In genomic region chr2:166776272-166776671, GRCm38 (mm10) we compare ENCODE assay signal across 9 mouse cellular contexts. TPM values are rescaled to one million over a fixed set of nuclear protein-coding genes. Genes with fewer than 3 reads are reported as not detected.
A peak's percentile ranks its signal among the peaks of the same experiment; 100 is the strongest.
DNase-seq lines count a peak whose midpoint lies in the region; ATAC-seq and TF ChIP-seq lines count a peak whose summit lies in the region.
"Had no signal": no experiment of that assay in that cellular context is flagged by ENCODE, and none has a peak within 500 bp of the region (broad histone marks: within the 10 kb centered on the region; RNA-seq: fewer than 3 reads in every experiment).

No protein-coding gene starts in this region.

- peak; percentile 35 for DNase-seq in hindbrain, embryonic 10.5 days (ENCODE audit: low spot score)
- DNase-seq in hindbrain, embryonic 14.5 days (ENCODE audit: low spot score): no peak
- peak; percentile 59 to 82 for DNase-seq in CD8-positive naive resting alpha-beta T cell, adult 2 months (ENCODE audit: low read depth in 2 of 2, low spot score in 2 of 2)
- no peak for DNase-seq in right cerebral cortex, adult 2 months (ENCODE audit: low spot score in 2 of 2)
- DNase-seq in layer of hippocampus, postnatal 36 days: no peak
- DNase-seq in forebrain, embryonic 14.5 days (ENCODE audit: low spot score): no peak

- no peak for ATAC-seq in hindbrain, embryonic 14.5 days (ENCODE audit: low FRiP score)
- ATAC-seq in neutrophil, adult 5-6 weeks (ENCODE audit: extremely low read depth, insufficient number of reproducible peaks, low FRiP score, poor library complexity, severe bottlenecking): peak; percentile 48; the same call in 1 of the 2 replicates
- no peak for ATAC-seq in forebrain, embryonic 14.5 days

- 0 out of 2 replicates have a peak, but pooled peaks cover 6% of the 10 kb centered on the region for H3K27me3 ChIP-seq in hindbrain, embryonic 10.5 days (ENCODE audit: insufficient read depth, poor library complexity, severe bottlenecking)
- no peaks in the 10 kb centered on the region for H3K27me3 ChIP-seq in hindbrain, embryonic 14.5 days (ENCODE audit: control insufficient read depth, insufficient read depth, low read length)
- no peaks in the 10 kb centered on the region for H3K27me3 ChIP-seq in forebrain, embryonic 14.5 days (replicated peaks; ENCODE audit: control insufficient read depth, insufficient read depth, low read length)

- H3K36me3 ChIP-seq in hindbrain, embryonic 10.5 days: no peaks in the 10 kb centered on the region
- no peaks in the 10 kb centered on the region for H3K36me3 ChIP-seq in hindbrain, embryonic 14.5 days (replicated peaks; ENCODE audit: control insufficient read depth, insufficient read depth)
- H3K36me3 ChIP-seq in forebrain, embryonic 14.5 days (ENCODE audit: control insufficient read depth, insufficient read depth, low read length): no peaks in the 10 kb centered on the region

- WGBS in hindbrain, embryonic 10.5 days: 45% methylated on average over 2 of the region's 2 CpGs
- 50% methylated on average over 1 of the region's 2 CpGs for WGBS in hindbrain, embryonic 14.5 days
- 8% methylated on average over 2 of the region's 2 CpGs for WGBS in forebrain, embryonic 14.5 days

- no peaks in the 10 kb centered on the region for H3K9me3 ChIP-seq in hindbrain, embryonic 10.5 days
- H3K9me3 ChIP-seq in hindbrain, embryonic 14.5 days (ENCODE audit: control insufficient read depth, low read length): no peaks in the 10 kb centered on the region
- no peaks in the 10 kb centered on the region for H3K9me3 ChIP-seq in forebrain, embryonic 14.5 days (replicated peaks; ENCODE audit: control insufficient read depth, low read length)
- H3K9me3 ChIP-seq: megakaryocyte, embryonic 14.5 days had no signal

- no peak overlapping the region for H3K4me2 ChIP-seq in hindbrain, embryonic 14.5 days (replicated peaks)
- no peak overlapping the region for H3K4me2 ChIP-seq in forebrain, embryonic 14.5 days (ENCODE audit: low read length)

- no peak for TF ChIP-seq POLR2A in cortical plate, adult 2 months (IDR thresholded peaks at IDR 0.05; ENCODE audit: extremely low read depth, insufficient read depth, low read length)

- no peak overlapping the region for H3K27ac ChIP-seq in hindbrain, embryonic 10.5 days
- H3K27ac ChIP-seq in hindbrain, embryonic 14.5 days: no peak overlapping the region
- H3K27ac ChIP-seq in cortical plate, adult 2 months (ENCODE audit: insufficient read depth, low read length): no peak overlapping the region
- H3K27ac ChIP-seq in forebrain, embryonic 14.5 days (ENCODE audit: low read depth, low read length): no peak overlapping the region

- TF ChIP-seq CTCF in cortical plate, adult 2 months (IDR thresholded peaks at IDR 0.05; ENCODE audit: extremely low read depth, insufficient read depth, low read length): peak; percentile 3; the same call in 1 of the 2 replicates

- H3K4me3 ChIP-seq in hindbrain, embryonic 10.5 days: no peak overlapping the region
- no peak overlapping the region for H3K4me3 ChIP-seq in hindbrain, embryonic 14.5 days (replicated peaks; ENCODE audit: low read length)
- no peak overlapping the region for H3K4me3 ChIP-seq in cortical plate, adult 2 months (ENCODE audit: insufficient read depth, low read length)
- no peak overlapping the region for H3K4me3 ChIP-seq in forebrain, embryonic 14.5 days (ENCODE audit: low read depth, low read length)
- H3K4me3 ChIP-seq: megakaryocyte, embryonic 14.5 days had no signal

- peaks cover 25% of the 10 kb centered on the region for H3K4me1 ChIP-seq in hindbrain, embryonic 10.5 days (replicated peaks)
- no peaks in the 10 kb centered on the region for H3K4me1 ChIP-seq in hindbrain, embryonic 14.5 days (replicated peaks; ENCODE audit: control insufficient read depth, insufficient read depth, low read length)
- peaks cover 3% of the 10 kb centered on the region; the same call in 1 of the 2 replicates for H3K4me1 ChIP-seq in cortical plate, adult 2 months (ENCODE audit: control insufficient read depth, insufficient read depth, low read length)
- no peaks in the 10 kb centered on the region for H3K4me1 ChIP-seq in forebrain, embryonic 14.5 days (ENCODE audit: control insufficient read depth, insufficient read depth, low read length)

- H3K9ac ChIP-seq in hindbrain, embryonic 14.5 days: no peak overlapping the region
- H3K9ac ChIP-seq in forebrain, embryonic 14.5 days (ENCODE audit: low read length): no peak overlapping the region

RNA-seq across cellular contexts. Expression of gene Trp53rkb, which starts 16.1 kb away (rescaled TPM):
- polyA plus RNA-seq in hindbrain, embryonic 10.5 days (2016; fragmentation: Nextera tagmentation; extraction: Ambion mirVana): 11.0 and 12.8 TPM in 2 replicates
- polyA plus RNA-seq in hindbrain, embryonic 14.5 days (2014; fragmentation: Nextera tagmentation; extraction: Ambion mirVana): 9.2 and 9.7 TPM in 2 replicates
- 6.9 and 8.6 TPM in 2 replicates for polyA plus RNA-seq in cortical plate, adult 2 months (2012; rRNA removed)
- total RNA-seq in neutrophil, adult 5-6 weeks (2017): 6.1 and 6.8 TPM in 2 replicates
- 1 to 10 TPM; 4.5 to 5.5 TPM for total RNA-seq in layer of hippocampus, postnatal 36 days (2021)
- polyA plus RNA-seq in forebrain, embryonic 14.5 days (2014; fragmentation: Nextera tagmentation; extraction: Ambion mirVana): 9.1 and 9.4 TPM in 2 replicates

RNA-seq across cellular contexts. Expression of gene Arfgef2, which starts 29.1 kb away (rescaled TPM):
- polyA plus RNA-seq in hindbrain, embryonic 10.5 days (2016; fragmentation: Nextera tagmentation; extraction: Ambion mirVana): 4.9 and 5.2 TPM in 2 replicates
- polyA plus RNA-seq in hindbrain, embryonic 14.5 days (2014; fragmentation: Nextera tagmentation; extraction: Ambion mirVana): 6.5 and 7.9 TPM in 2 replicates
- 22.9 and 24.3 TPM in 2 replicates for polyA plus RNA-seq in cortical plate, adult 2 months (2012; rRNA removed)
- total RNA-seq in neutrophil, adult 5-6 weeks (2017): 33.4 and 35.9 TPM in 2 replicates
- 10 to 100 TPM; 46.0 to 49.1 TPM for total RNA-seq in layer of hippocampus, postnatal 36 days (2021)
- polyA plus RNA-seq in forebrain, embryonic 14.5 days (2014; fragmentation: Nextera tagmentation; extraction: Ambion mirVana): 2.6 and 3.4 TPM in 2 replicates

Comparison
In these comparisons a context has a peak if more than half of its experiments do, and no peak if none do; other contexts are left out.
1. DNase-seq: peak in hindbrain, embryonic 10.5 days (single experiment) and CD8-positive naive resting alpha-beta T cell, adult 2 months (2 of 2); none in hindbrain, embryonic 14.5 days (single experiment), right cerebral cortex, adult 2 months (0 of 2), layer of hippocampus, postnatal 36 days (0 of 2) and forebrain, embryonic 14.5 days (single experiment).